Mouse (Mus musculus) liver, embryonic 16.5 days (tissue): ENCODE measurements around the gene Wnt2. TPM values are rescaled to one million over a fixed set of nuclear protein-coding genes. Genes with fewer than 3 reads are reported as not detected.

Source experiments
- ATAC-seq: fragments of 200-750 bp; cut with Nextera tagmentation; 2 replicates; pipeline ENCODE4 v1.8.0; 2017; ENCODE audit warnings: low read depth, mild to moderate bottlenecking, moderate number of reproducible peaks, moderate library complexity
- H3K27ac ChIP-seq: fragments of 300-500 bp; sonication (generic); 2 replicates; pipeline ENCODE4 v1.5.1; 2014; ENCODE audit warnings: mild to moderate bottlenecking, low read length
- H3K27me3 ChIP-seq: fragments of 300-500 bp; sonication (generic); 2 replicates; pipeline ENCODE4 v1.6.1; 2014; ENCODE audit warnings: low read depth, low read length, mixed read lengths; ENCODE audit not compliant: control insufficient read depth, insufficient read depth
- H3K36me3 ChIP-seq: fragments of 300-500 bp; sonication (generic); 2 replicates; pipeline ENCODE4 v1.6.1; 2014; ENCODE audit warnings: mild to moderate bottlenecking; ENCODE audit not compliant: control insufficient read depth, insufficient read depth
- H3K4me1 ChIP-seq: fragments of 300-500 bp; sonication (generic); 2 replicates; pipeline ENCODE4 v1.6.1; 2014; ENCODE audit warnings: low read depth, low read length, mixed read lengths; ENCODE audit not compliant: control insufficient read depth
- H3K4me2 ChIP-seq: fragments of 300-500 bp; sonication (generic); 2 replicates; pipeline ENCODE4 v1.6.1; 2014; ENCODE audit warnings: low read depth, low read length, mixed read lengths
- H3K4me3 ChIP-seq: fragments of 300-500 bp; sonication (generic); 2 replicates; pipeline ENCODE4 v1.5.1; 2014; ENCODE audit warnings: low read depth, mild to moderate bottlenecking, low read length
- H3K9ac ChIP-seq: fragments of 300-500 bp; sonication (generic); 2 replicates; pipeline ENCODE4 v1.6.1; 2014; ENCODE audit warnings: low read depth, low read length
- H3K9me3 ChIP-seq: fragments of 300-500 bp; sonication (generic); replicated peaks from 2 replicates; pipeline ENCODE4 v1.6.1; 2016; ENCODE audit warnings: low read length; ENCODE audit not compliant: control insufficient read depth
- WGBS: fragments of 180-500 bp; shearing (Covaris S2); extraction: QIAGEN DNeasy Blood & Tissue Kit; methylation state at CpG from one replicate; pipeline ENCODE4 v1.1.7; 2014; ENCODE audit not compliant: insufficient replicate concordance; 5-methylcytosine and 5-hydroxymethylcytosine counted together
- polyA plus RNA-seq: library from polyadenylated mRNA; unstranded; fragments of >200 nt; fragmentation: Nextera tagmentation; extraction: Ambion mirVana; gene quantifications from 2 replicates; pipeline ENCODE4 v1.2.1, GENCODE M21; 2015

Gene Wnt2
- polyA plus RNA-seq, 1 experiment from 2014 or later, result 2.1 TPM

- ATAC-seq, result peak; percentile 39
- Histone ChIP-seq H3K9ac (no peak overlapping the region), H3K27ac (no peak overlapping the region), H3K9me3 (no peaks in the 10 kb centered on the region), H3K4me3 (no peak overlapping the region), H3K4me2 (no peak overlapping the region), H3K4me1 (no peaks in the 10 kb centered on the region), H3K36me3 (no peaks in the 10 kb centered on the region), H3K27me3 (no peaks in the 10 kb centered on the region)
- 34% methylated on average over 7 of the region's 7 CpGs for WGBS
These were observed 38.8 kb downstream of the Wnt2 start for GRCm38 (mm10) chr6:17991625-17992024.

- H3K9ac ChIP-seq, result no peak overlapping the region
- WGBS, result 58% methylated on average over 9 of the region's 9 CpGs
- H3K4me2 ChIP-seq, result no peak overlapping the region
- no peak overlapping the region for H3K4me3 ChIP-seq
- no peaks in the 10 kb centered on the region for H3K27me3 ChIP-seq
- no peak for ATAC-seq
- H3K4me1 ChIP-seq, result no peaks in the 10 kb centered on the region
- no peaks in the 10 kb centered on the region for H3K9me3 ChIP-seq
- no peak overlapping the region for H3K27ac ChIP-seq
- H3K36me3 ChIP-seq, result no peaks in the 10 kb centered on the region
These were observed 40.0 kb downstream of the Wnt2 start for GRCm38 (mm10) chr6:17990173-17991028.

- Histone ChIP-seq H3K9ac (no peak overlapping the region), H3K36me3 (no peaks in the 10 kb centered on the region), H3K27ac (no peak overlapping the region), H3K4me1 (no peaks in the 10 kb centered on the region), H3K4me2 (no peak overlapping the region), H3K4me3 (no peak overlapping the region), H3K9me3 (no peaks in the 10 kb centered on the region), H3K27me3 (no peaks in the 10 kb centered on the region)
- WGBS, result 16% methylated on average over 1 of the region's 1 CpGs
- no peak for ATAC-seq
These were observed 51.0 kb downstream of the Wnt2 start for GRCm38 (mm10) chr6:17979361-17979760.

- Histone ChIP-seq H3K9ac (no peak overlapping the region), H3K9me3 (no peaks in the 10 kb centered on the region), H3K4me3 (no peak overlapping the region), H3K27ac (no peak overlapping the region), H3K4me1 (no peaks in the 10 kb centered on the region), H3K4me2 (no peak overlapping the region), H3K36me3 (no peaks in the 10 kb centered on the region), H3K27me3 (no peaks in the 10 kb centered on the region)
- WGBS, result 57% methylated on average over 3 of the region's 3 CpGs
- no peak for ATAC-seq
These were observed 51.5 kb downstream of the Wnt2 start for GRCm38 (mm10) chr6:17978881-17979280.

GRCm38 (mm10) chr6:17978324-17978723 lies 52.1 kb downstream of the Wnt2 start:
- no peak overlapping the region for H3K4me2 ChIP-seq
- H3K36me3 ChIP-seq, result no peaks in the 10 kb centered on the region
- WGBS, result 61% methylated on average over 5 of the region's 5 CpGs
- no peak for ATAC-seq
- no peak overlapping the region for H3K27ac ChIP-seq
- no peaks in the 10 kb centered on the region for H3K4me1 ChIP-seq
- H3K4me3 ChIP-seq, result no peak overlapping the region
- no peaks in the 10 kb centered on the region for H3K9me3 ChIP-seq
- no peak overlapping the region for H3K9ac ChIP-seq
- H3K27me3 ChIP-seq, result no peaks in the 10 kb centered on the region

GRCm38 (mm10) chr6:17977165-17977564 lies 53.2 kb downstream of the Wnt2 start:
- ATAC-seq, result no peak
- H3K4me2 ChIP-seq, result no peak overlapping the region
- H3K36me3 ChIP-seq, result no peaks in the 10 kb centered on the region
- H3K27ac ChIP-seq, result no peak overlapping the region
- H3K4me1 ChIP-seq, result no peaks in the 10 kb centered on the region
- no peaks in the 10 kb centered on the region for H3K27me3 ChIP-seq
- H3K9ac ChIP-seq, result no peak overlapping the region
- H3K4me3 ChIP-seq, result no peak overlapping the region
- WGBS, result 44% methylated on average over 1 of the region's 1 CpGs
- no peaks in the 10 kb centered on the region for H3K9me3 ChIP-seq

- ATAC-seq, result no peak
- Histone ChIP-seq H3K27me3 (no peaks in the 10 kb centered on the region), H3K4me1 (no peaks in the 10 kb centered on the region), H3K9me3 (no peaks in the 10 kb centered on the region), H3K4me3 (no peak overlapping the region), H3K27ac (no peak overlapping the region), H3K4me2 (no peak overlapping the region), H3K36me3 (no peaks in the 10 kb centered on the region), H3K9ac (no peak overlapping the region)
- 74% methylated on average over 3 of the region's 3 CpGs for WGBS
These were observed 56.0 kb downstream of the Wnt2 start for GRCm38 (mm10) chr6:17974416-17974815.

- Histone ChIP-seq H3K36me3 (no peaks in the 10 kb centered on the region), H3K4me1 (no peaks in the 10 kb centered on the region), H3K4me2 (no peak overlapping the region), H3K27me3 (no peaks in the 10 kb centered on the region), H3K4me3 (no peak overlapping the region), H3K9me3 (no peaks in the 10 kb centered on the region), H3K27ac (no peak overlapping the region), H3K9ac (no peak overlapping the region)
- no peak for ATAC-seq
These were observed 59.0 kb downstream of the Wnt2 start for GRCm38 (mm10) chr6:17971393-17971792.

GRCm38 (mm10) chr6:17969815-17970214 lies 60.6 kb downstream of the Wnt2 start:
- Histone ChIP-seq H3K4me2 (no peak overlapping the region), H3K27me3 (no peaks in the 10 kb centered on the region), H3K4me1 (no peaks in the 10 kb centered on the region), H3K27ac (no peak overlapping the region), H3K9me3 (no peaks in the 10 kb centered on the region), H3K9ac (no peak overlapping the region), H3K4me3 (no peak overlapping the region), H3K36me3 (no peaks in the 10 kb centered on the region)
- ATAC-seq, result no peak
- 19% methylated on average over 1 of the region's 1 CpGs for WGBS
